Mouse (Mus musculus): ENCODE data around the gene Fam208a. TPM values are rescaled to one million over a fixed set of nuclear protein-coding genes. Genes with fewer than 3 reads are reported as not detected.

Gene Fam208a
- polyA plus RNA-seq, 1 experiment from 2014 or later = 8.7 TPM

- H3K9ac ChIP-seq (ENCODE audit: low read depth, low read length) = no peak overlapping the region
- no peak overlapping the region for H3K4me2 ChIP-seq (ENCODE audit: low read depth, low read length)
- no peak for DNase-seq (ENCODE audit: low spot score)
- no peak for ATAC-seq (ENCODE audit: low read depth)
- H3K36me3 ChIP-seq (ENCODE audit: control insufficient read depth, insufficient read depth, low read length) = peaks cover 63% of the 10 kb centered on the region
- no peak overlapping the region for H3K27ac ChIP-seq (replicated peaks; ENCODE audit: low read depth, low read length)
- H3K4me1 ChIP-seq (ENCODE audit: control insufficient read depth, insufficient read depth, low read length) = no peaks in the 10 kb centered on the region
- H3K9me3 ChIP-seq (ENCODE audit: control insufficient read depth, low read length) = no peaks in the 10 kb centered on the region
- H3K27me3 ChIP-seq (replicated peaks; ENCODE audit: control insufficient read depth, insufficient read depth, low read length) = no peaks in the 10 kb centered on the region
- 82% methylated on average over 4 of the region's 4 CpGs for WGBS
- H3K4me3 ChIP-seq (ENCODE audit: low read depth, low read length) = no peak overlapping the region
Observed at GRCm38 (mm10) chr14:27501096-27501495, 72.5 kb downstream of the Fam208a start.

GRCm38 (mm10) chr14:27507894-27508643 lies 79.4 kb downstream of the Fam208a start, which contains the start of gene Ccdc66:
Ccdc66 (minus strand) TSS chr14:27508460.
- DNase-seq (ENCODE audit: low spot score) = peak; percentile 94
- Histone ChIP-seq H3K9ac (ENCODE audit: low read depth, low read length) (peak within 1 kb of the TSS; percentile 75), H3K36me3 (ENCODE audit: control insufficient read depth, insufficient read depth, low read length) (peaks cover 10% of the 10 kb centered on the region; the same call in 1 of the 2 replicates), H3K4me2 (ENCODE audit: low read depth, low read length) (peak within 1 kb of the TSS; percentile 75), H3K27ac (replicated peaks; ENCODE audit: low read depth, low read length) (peak within 1 kb of the TSS; percentile 67), H3K4me3 (ENCODE audit: low read depth, low read length) (peak within 1 kb of the TSS; percentile 81), H3K4me1 (ENCODE audit: control insufficient read depth, insufficient read depth, low read length) (peaks cover 9% of the 10 kb centered on the region; the same call in 1 of the 2 replicates), H3K27me3 (replicated peaks; ENCODE audit: control insufficient read depth, insufficient read depth, low read length) (no peaks in the 10 kb centered on the region), H3K9me3 (ENCODE audit: control insufficient read depth, low read length) (no peaks in the 10 kb centered on the region)
- WGBS = under 1% methylated on average over 34 of the region's 51 CpGs
- ATAC-seq (ENCODE audit: low read depth) = peak; percentile 98

- peaks cover 9% of the 10 kb centered on the region; the same call in 1 of the 2 replicates for H3K4me1 ChIP-seq (ENCODE audit: control insufficient read depth, insufficient read depth, low read length)
- ATAC-seq (ENCODE audit: low read depth) (peak; percentile 66), DNase-seq (ENCODE audit: low spot score) (no peak)
- 0 out of 2 replicates have a peak, but pooled peaks cover 10% of the 10 kb centered on the region for H3K36me3 ChIP-seq (ENCODE audit: control insufficient read depth, insufficient read depth, low read length)
- H3K27ac ChIP-seq (replicated peaks; ENCODE audit: low read depth, low read length) = peak overlapping the region; percentile 67
- 28% methylated on average over 15 of the region's 15 CpGs for WGBS
- no peaks in the 10 kb centered on the region for H3K9me3 ChIP-seq (ENCODE audit: control insufficient read depth, low read length)
- peak overlapping the region; percentile 75 for H3K9ac ChIP-seq (ENCODE audit: low read depth, low read length)
- peak overlapping the region; percentile 81 for H3K4me3 ChIP-seq (ENCODE audit: low read depth, low read length)
- H3K4me2 ChIP-seq (ENCODE audit: low read depth, low read length) = peak overlapping the region; percentile 75
- no peaks in the 10 kb centered on the region for H3K27me3 ChIP-seq (replicated peaks; ENCODE audit: control insufficient read depth, insufficient read depth, low read length)
Observed at GRCm38 (mm10) chr14:27508644-27509301, 80.1 kb downstream of the Fam208a start.

GRCm38 (mm10) chr14:27524541-27524940 lies 95.9 kb downstream of the Fam208a start:
- Histone ChIP-seq H3K4me2 (ENCODE audit: low read depth, low read length) (no peak overlapping the region), H3K36me3 (ENCODE audit: control insufficient read depth, insufficient read depth, low read length) (no peaks in the 10 kb centered on the region), H3K9me3 (ENCODE audit: control insufficient read depth, low read length) (peaks cover 4% of the 10 kb centered on the region; the same call in 1 of the 2 replicates), H3K4me3 (ENCODE audit: low read depth, low read length) (no peak overlapping the region), H3K9ac (ENCODE audit: low read depth, low read length) (no peak overlapping the region), H3K27me3 (replicated peaks; ENCODE audit: control insufficient read depth, insufficient read depth, low read length) (no peaks in the 10 kb centered on the region), H3K27ac (replicated peaks; ENCODE audit: low read depth, low read length) (no peak overlapping the region), H3K4me1 (ENCODE audit: control insufficient read depth, insufficient read depth, low read length) (no peaks in the 10 kb centered on the region)
- no peak for ATAC-seq (ENCODE audit: low read depth)
- DNase-seq (ENCODE audit: low spot score) = no peak

Small RNAs within 50 kb of the gene (microRNA-seq; reads per million reads assigned to microRNA genes)
- not detected for gene Gm23633 (ENCODE audit: borderline number of aligned reads)

Other genes with a start within 250 kb of the Fam208a start
- 8.8 and 9.8 TPM in 2 replicates for gene Ccdc66, start 79.6 kb downstream of the Fam208a start, polyA plus RNA-seq (2014; fragmentation: Nextera tagmentation; extraction: Ambion mirVana)
- gene Erc2, start 193.6 kb downstream of the Fam208a start, polyA plus RNA-seq (2014; fragmentation: Nextera tagmentation; extraction: Ambion mirVana) = 4.3 and 6.8 TPM in 2 replicates